Mouse (Mus musculus): Measurements from ENCODE around the gene Ap2a2.

DNA sequence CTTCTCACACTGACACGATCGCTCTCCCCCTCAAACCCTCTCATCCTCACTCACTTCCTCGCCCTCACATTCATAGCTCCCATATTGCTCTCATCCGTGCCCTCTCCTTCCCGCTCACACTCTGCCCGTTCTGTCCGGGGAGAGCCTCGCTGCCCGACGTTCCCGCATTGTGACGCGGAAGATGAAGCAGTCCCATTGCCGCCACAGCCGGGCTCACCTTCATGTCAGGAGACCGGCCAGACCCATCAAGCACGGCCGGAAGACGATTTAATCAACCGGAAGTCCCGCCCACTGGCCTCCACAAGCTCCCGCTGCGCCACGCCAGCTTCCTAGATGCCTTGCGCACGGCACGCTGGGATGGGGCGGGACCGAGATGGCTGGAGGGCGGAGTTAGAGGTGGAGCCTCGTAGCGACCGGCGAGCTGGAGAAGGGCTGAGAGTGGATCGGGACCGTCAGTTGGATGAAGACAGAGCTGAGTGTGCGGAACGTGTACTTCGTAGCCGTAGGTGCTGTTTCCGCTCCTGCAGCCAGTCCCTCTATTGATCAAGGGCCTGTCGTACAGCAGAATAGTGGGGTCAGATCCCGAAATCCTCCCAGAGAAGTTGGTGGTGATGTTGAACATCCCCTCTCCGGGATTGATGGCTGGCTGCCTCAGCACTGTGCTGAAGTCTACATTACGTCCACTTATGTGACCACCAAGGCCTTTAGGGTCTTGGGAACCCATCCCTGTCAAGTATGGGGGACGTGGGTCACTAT is 22.2 kb upstream of the Ap2a2 start, which contains the start of gene Chid1:
- TF ChIP-seq CTCF (IDR thresholded peaks at IDR 0.05; ENCODE audit: low read depth) (0 out of 2 replicates have a peak, but pooled peaks have one; percentile 1), EP300 (IDR thresholded peaks at IDR 0.05; ENCODE audit: low read depth) (no peak)

Data from liver, postnatal 0 days (tissue).